Mouse (Mus musculus): ENCODE measurements at regions not wholly inside any gene's neighbourhood (a gene's known extent, or its start where the extent isn't known, plus 50 kb on each side); places are given as distances from the start of the nearest gene placed in this dataset.

GRCm38 (mm10) chr12:82520840-82521239, 67.3 kb upstream of the Rgs6 start:
- Histone ChIP-seq H3K36me3 (ENCODE audit: control insufficient read depth, insufficient read depth, low read length, poor library complexity, severe bottlenecking) (no peaks in the 10 kb centered on the region), H3K4me3 (ENCODE audit: insufficient read depth in 1 of 2, low read depth in 1 of 2, low read length in 2 of 2, poor library complexity in 1 of 2, severe bottlenecking in 1 of 2) (no peak overlapping the region), H3K27ac (ENCODE audit: insufficient read depth, low read depth, low read length, poor library complexity, severe bottlenecking) (no peak overlapping the region), H3K4me1 (ENCODE audit: control insufficient read depth in 2 of 2, insufficient read depth in 2 of 2, low read length in 2 of 2, poor library complexity in 1 of 2) (no peaks in the 10 kb centered on the region), H3K9ac (ENCODE audit: insufficient read depth, low read depth, low read length, poor library complexity, severe bottlenecking) (no peak overlapping the region), H3K9me3 (ENCODE audit: control insufficient read depth, insufficient read depth, low read depth, low read length) (no peaks in the 10 kb centered on the region)
- DNase-seq (ENCODE audit: low read depth, low spot score) = peak; percentile 29
- in situ Hi-C loops (cut with MboI; ENCODE audit: low sequenced_read_pairs in 2 of 2, unreplicated experiment in 2 of 2) = loop anchor here in 1 of 2 experiments (25.0 kb wide), 1 partner anchor 491 kb away; no protein-coding TSS in a partner anchor
- TF ChIP-seq CHD2 (IDR thresholded peaks at IDR 0.05; ENCODE audit: low read depth, low read length) = no peak
- TF ChIP-seq ZNF384 (IDR thresholded peaks at IDR 0.05; ENCODE audit: low read depth, low read length) = no peak
- TF ChIP-seq ZC3H11A (IDR thresholded peaks at IDR 0.05; ENCODE audit: borderline replicate concordance, low read depth, low read length) = no peak
- no peak for TF ChIP-seq HCFC1 (IDR thresholded peaks at IDR 0.05; ENCODE audit: borderline replicate concordance, insufficient read depth, low read length)
- no peak for TF ChIP-seq MAFK (IDR thresholded peaks at IDR 0.05; ENCODE audit: insufficient read depth, low read depth, low read length)

GRCm38 (mm10) chr12:82524987-82525386, 63.1 kb upstream of the Rgs6 start:
- in situ Hi-C loops (cut with MboI; ENCODE audit: low sequenced_read_pairs in 2 of 2, unreplicated experiment in 2 of 2) = loop anchor here in 1 of 2 experiments (25.0 kb wide), 1 partner anchor 487 kb away; no protein-coding TSS in a partner anchor
- H3K4me1 ChIP-seq (ENCODE audit: control insufficient read depth in 2 of 2, insufficient read depth in 2 of 2, low read length in 2 of 2, poor library complexity in 1 of 2) = no peaks in the 10 kb centered on the region
- H3K36me3 ChIP-seq (ENCODE audit: control insufficient read depth, insufficient read depth, low read length, poor library complexity, severe bottlenecking) = no peaks in the 10 kb centered on the region
- no peak overlapping the region for H3K4me3 ChIP-seq (ENCODE audit: insufficient read depth in 1 of 2, low read depth in 1 of 2, low read length in 2 of 2, poor library complexity in 1 of 2, severe bottlenecking in 1 of 2)
- TF ChIP-seq ZNF384 (IDR thresholded peaks at IDR 0.05; ENCODE audit: low read depth, low read length) (no peak), MAFK (IDR thresholded peaks at IDR 0.05; ENCODE audit: insufficient read depth, low read depth, low read length) (no peak), HCFC1 (IDR thresholded peaks at IDR 0.05; ENCODE audit: borderline replicate concordance, insufficient read depth, low read length) (no peak), ZC3H11A (IDR thresholded peaks at IDR 0.05; ENCODE audit: borderline replicate concordance, low read depth, low read length) (no peak), CHD2 (IDR thresholded peaks at IDR 0.05; ENCODE audit: low read depth, low read length) (no peak)
- no peaks in the 10 kb centered on the region for H3K9me3 ChIP-seq (ENCODE audit: control insufficient read depth, insufficient read depth, low read depth, low read length)
- H3K27ac ChIP-seq (ENCODE audit: insufficient read depth, low read depth, low read length, poor library complexity, severe bottlenecking) = no peak overlapping the region
- H3K9ac ChIP-seq (ENCODE audit: insufficient read depth, low read depth, low read length, poor library complexity, severe bottlenecking) = no peak overlapping the region
- no peak for DNase-seq (ENCODE audit: low read depth, low spot score)
